Mouse (Mus musculus) myocyte (in vitro differentiated cells): Measurements from ENCODE around the gene Mmd.

Experiments
- CEBPB ChIP-seq: IDR thresholded peaks from 2 replicates; pipeline ENCODE4 v1.6.1; 2011; ENCODE audit warnings: mild to moderate bottlenecking, moderate library complexity; ENCODE audit not compliant: poor library complexity, insufficient read depth, severe bottlenecking
- E2F4 ChIP-seq: IDR thresholded peaks from one replicate; pipeline ENCODE4 v1.6.1; 2011; ENCODE audit warnings: mild to moderate bottlenecking, control low read depth, moderate library complexity; ENCODE audit not compliant: insufficient read depth
- MAX ChIP-seq: IDR thresholded peaks from one replicate; pipeline ENCODE4 v1.6.1; 2011; ENCODE audit warnings: low read depth, mild to moderate bottlenecking, control low read depth
- MYOD1 ChIP-seq, 3 experiments: IDR thresholded peaks; one replicate each; pipeline ENCODE4 v1.6.1; 2011; ENCODE audit warnings: control low read depth in 2 of 3, low read depth in 2 of 3, mild to moderate bottlenecking in 2 of 3, moderate library complexity in 1 of 3; ENCODE audit not compliant: insufficient read length in 2 of 3, control insufficient read depth in 1 of 3
- POLR2A ChIP-seq: IDR thresholded peaks from one replicate; pipeline ENCODE4 v1.6.1; 2011; ENCODE audit warnings: low read depth, mild to moderate bottlenecking, control low read depth, moderate library complexity; ENCODE audit not compliant: insufficient read length
- POLR2AphosphoS2 ChIP-seq: IDR thresholded peaks from one replicate; pipeline ENCODE4 v1.6.1; 2011; ENCODE audit warnings: low read depth, control low read depth; ENCODE audit not compliant: insufficient read length
- SRF ChIP-seq: IDR thresholded peaks from one replicate; pipeline ENCODE4 v1.6.1; 2011; ENCODE audit warnings: low read depth; ENCODE audit not compliant: control insufficient read depth, insufficient read length
- TCF3 ChIP-seq: IDR thresholded peaks from one replicate; pipeline ENCODE4 v1.6.1; 2011; ENCODE audit warnings: low read depth, control low read depth; ENCODE audit not compliant: insufficient read length
- USF1 ChIP-seq: IDR thresholded peaks from one replicate; pipeline ENCODE4 v1.6.1; 2011; ENCODE audit warnings: low read depth, mild to moderate bottlenecking, control low read depth, moderate library complexity

GRCm38 (mm10) chr11:90284623-90285022, 35.4 kb downstream of the Mmd start:
- no peak for TF ChIP-seq MAX
- TF ChIP-seq POLR2A: no peak
- TF ChIP-seq E2F4: no peak
- TF ChIP-seq SRF: no peak
- TF ChIP-seq POLR2AphosphoS2: no peak
- TF ChIP-seq TCF3: no peak
- TF ChIP-seq CEBPB: no peak
- no peak for TF ChIP-seq MYOD1 (IDR thresholded peaks at IDR 0.05; ENCODE audit: control insufficient read depth in 1 of 3, insufficient read length in 2 of 3, low read depth in 2 of 3)
- no peak for TF ChIP-seq USF1
